Mouse (Mus musculus) spleen, postnatal 14 days (tissue): ENCODE measurements around the gene Fam110a.

Source experiments
- DNase-seq, 2 experiments: peaks; one replicate each; pipeline ENCODE4 v3.0.0; 2021 to 2022; ENCODE audit warnings: low spot score in 2 of 2

Gene Fam110a

DNA sequence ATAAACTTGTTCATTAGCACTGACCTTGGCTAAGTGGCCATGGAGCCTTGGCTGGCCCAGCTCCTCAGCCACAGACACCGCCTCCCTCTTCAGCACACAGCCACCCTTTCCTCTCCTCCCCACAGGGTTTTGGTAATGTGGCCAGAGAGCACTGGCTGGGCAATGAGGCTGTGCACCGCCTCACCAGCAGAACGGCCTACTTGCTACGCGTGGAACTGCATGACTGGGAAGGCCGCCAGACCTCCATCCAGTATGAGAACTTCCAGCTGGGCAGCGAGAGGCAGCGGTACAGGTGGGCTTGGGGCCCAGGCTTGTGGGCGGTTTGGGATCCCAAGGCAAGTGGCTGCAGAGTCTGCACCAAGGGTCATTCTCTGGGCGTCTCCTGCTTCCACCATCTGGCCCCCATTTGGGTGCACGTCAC is 41.2 kb downstream of the Fam110a start:
- DNase-seq, result no peak

DNA sequence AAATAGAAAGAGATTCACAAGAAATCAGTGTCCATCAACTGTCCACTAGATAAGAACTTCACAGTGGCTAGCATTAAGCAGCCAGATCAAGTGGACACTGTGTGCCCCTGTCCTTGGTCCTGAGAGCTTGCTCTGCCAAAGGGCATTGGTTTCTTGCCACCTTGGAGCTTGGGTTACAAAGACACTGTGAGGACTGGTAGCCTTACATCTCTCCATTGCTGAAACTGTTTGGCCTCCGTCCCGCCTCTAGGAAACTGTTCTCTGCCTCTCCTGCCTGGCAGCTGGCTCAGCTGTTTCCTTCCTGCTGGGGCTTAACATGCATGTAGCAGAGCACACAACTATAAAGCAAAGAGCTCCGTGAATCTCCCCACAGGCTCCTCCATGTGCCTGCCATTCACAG is 42.1 kb downstream of the Fam110a start:
- DNase-seq, result no peak

DNA sequence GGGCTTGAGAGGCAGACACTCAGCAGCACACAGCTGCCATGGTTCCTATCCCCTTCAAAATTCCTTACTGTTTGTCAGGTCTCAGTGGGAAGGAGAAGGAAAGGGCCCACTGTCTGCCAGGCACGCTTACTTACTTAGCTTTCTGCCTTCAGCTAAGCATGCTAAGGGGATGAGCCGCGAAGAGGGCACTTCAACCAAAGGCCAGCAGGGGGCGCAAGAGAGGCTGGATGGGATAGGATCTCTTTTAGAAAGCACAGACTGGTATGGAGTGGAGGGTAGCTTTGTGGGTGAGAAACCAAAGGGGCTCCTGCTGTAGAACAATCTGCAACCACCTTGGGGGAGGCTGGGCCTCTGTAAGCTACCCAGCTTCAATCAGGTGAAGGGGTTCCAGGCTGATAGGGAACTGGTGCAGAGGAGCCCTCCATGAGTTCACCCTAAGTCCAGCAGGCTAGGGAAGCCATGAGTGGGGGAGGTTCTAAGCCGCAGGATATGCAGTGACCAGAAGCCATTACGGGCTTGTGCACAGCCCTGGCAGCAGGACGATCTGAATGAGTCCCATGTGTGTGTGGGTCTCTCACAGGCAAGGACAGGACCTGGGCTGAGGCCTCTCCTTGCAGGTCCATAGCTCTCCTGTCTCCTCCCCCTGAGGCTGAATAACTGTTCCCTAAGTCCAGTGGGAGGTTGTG is 49.5 kb downstream of the Fam110a start:
- DNase-seq, result peak; percentile 58 to 77

DNA sequence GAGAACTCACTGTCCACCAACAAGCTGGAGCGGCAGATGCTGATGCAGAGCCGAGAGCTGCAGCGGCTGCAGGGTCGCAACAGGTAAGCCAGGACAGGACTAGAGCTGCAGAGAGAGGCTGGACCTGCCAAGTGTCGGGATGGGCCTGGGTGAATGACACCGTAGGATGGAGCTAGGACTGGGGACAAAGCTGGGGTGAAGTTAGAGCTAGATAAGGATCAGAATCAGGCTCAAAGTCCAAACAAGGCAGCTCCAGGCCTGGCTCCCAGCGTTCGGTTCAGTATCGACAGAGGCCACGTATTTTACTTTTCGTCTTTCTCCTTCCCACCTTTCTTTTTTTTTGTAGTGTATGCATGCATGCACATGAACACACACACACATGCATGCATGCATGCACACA is 52.9 kb downstream of the Fam110a start:
- DNase-seq, result no peak

DNA sequence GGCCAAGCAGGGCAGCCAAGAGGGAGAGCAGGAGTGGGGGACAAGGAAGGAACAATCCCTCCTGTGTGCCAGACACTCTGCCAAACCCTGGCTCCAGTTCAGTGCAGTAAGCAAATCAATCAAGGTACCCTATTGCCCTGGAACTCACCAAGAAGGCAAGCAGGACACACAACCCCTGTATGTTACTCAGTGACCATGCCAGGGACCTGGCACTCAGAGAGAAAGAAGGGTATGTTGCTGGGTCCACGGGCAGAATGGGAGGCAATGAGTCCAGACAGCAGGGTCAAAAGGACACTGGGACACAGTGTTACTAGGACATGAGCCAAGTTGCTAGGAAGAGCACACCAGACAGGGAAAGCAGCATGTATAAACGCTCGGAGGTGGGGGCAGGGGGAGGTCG is 54.3 kb downstream of the Fam110a start:
- DNase-seq, result no peak

DNA sequence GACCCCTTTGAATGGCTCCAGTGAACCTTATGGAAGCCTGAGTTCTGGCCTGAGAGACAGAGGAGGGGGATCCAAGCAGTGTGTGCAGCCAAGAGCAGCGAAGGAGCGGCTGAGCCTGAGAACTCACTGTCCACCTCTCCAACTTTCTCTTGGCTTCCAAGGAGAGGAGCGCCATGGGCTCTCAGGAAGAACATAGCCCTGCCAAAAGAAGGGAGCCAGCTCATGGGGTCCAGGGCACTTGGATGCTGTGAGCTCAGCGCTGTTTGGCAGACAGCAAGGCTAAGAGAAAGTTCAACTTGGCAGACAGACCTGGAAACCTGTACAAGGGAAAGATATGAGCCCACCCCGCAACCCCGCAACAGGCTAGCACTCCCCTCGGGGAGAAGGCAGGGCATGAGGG is 55.7 kb downstream of the Fam110a start:
- no peak for DNase-seq

DNA sequence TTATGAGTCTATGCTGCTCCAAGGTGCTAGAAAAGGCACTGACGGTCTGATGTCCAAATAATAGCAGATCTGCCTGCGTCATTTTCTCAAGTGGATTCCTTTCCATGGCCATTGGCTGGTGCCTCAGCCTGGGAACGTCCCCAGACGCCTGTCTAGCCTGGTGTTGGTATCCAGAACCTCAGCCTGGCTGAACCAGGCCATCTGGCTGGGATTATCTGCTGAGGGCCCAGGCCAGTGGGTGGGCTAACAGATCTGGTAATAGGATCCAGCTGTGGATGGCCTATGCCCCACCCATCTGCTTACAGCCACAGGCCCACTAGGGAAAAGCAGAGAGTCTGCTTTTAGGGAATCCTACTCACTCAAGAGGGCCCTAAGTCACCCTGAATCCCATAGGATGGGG is 58.4 kb downstream of the Fam110a start:
- DNase-seq, result no peak

DNA sequence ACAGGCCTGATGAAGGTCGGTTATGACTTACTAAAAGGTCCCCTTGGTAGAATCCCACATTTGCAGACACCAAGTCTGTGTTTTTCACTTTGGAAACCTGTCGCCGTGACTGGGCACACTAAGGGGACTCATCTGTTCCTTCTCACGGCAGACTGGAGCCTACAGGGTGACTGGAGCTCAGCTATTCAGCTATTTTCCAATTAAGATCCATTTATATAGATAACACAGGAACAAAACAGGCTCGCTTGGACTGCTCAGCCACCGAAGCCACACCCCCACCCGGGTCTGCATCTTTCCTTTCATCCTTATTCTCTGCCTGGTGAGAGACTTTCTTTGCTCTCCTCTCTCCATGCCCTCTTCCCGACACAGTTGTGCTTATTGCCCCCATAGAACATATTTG is 59.0 kb downstream of the Fam110a start:
- DNase-seq, result no peak
